ENCODE assay signal across 8 mouse cellular contexts in the genomic region with DNA sequence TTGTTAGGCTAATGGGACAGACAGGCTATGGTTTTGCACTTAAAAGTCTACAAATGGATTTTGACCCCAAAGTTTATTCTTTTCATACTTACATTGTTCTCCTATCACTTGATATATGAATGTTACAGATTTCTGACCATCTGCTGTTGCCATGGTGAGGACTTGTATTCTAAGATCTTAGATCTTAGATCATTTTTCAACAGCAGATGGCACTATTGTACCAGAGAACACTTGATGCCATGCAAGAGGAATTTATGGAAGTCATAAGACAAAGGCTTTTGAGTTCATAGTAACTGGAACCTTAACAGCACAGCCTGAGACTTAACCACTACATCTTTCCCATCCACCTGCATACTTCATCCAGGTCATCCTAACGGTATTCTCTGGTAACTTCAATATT. TPM values are rescaled to one million over a fixed set of nuclear protein-coding genes. Genes with fewer than 3 reads are reported as not detected.
DNase-seq lines count a peak whose midpoint lies in the region; ATAC-seq lines count a peak whose summit lies in the region.

No protein-coding gene starts in this region.

- no peaks in the 10 kb centered on the region for H3K27me3 ChIP-seq in forebrain, embryonic 13.5 days
- H3K27me3 ChIP-seq in forebrain, embryonic 10.5 days (ENCODE audit: poor library complexity, severe bottlenecking): no peaks in the 10 kb centered on the region
- H3K27me3 ChIP-seq in neural tube, embryonic 11.5 days (ENCODE audit: control insufficient read depth, insufficient read depth, low read length): no peaks in the 10 kb centered on the region
- H3K27me3 ChIP-seq in lung, embryonic 16.5 days (ENCODE audit: control insufficient read depth, insufficient read depth, low read depth, low read length): no peaks in the 10 kb centered on the region

- H3K4me1 ChIP-seq in forebrain, embryonic 13.5 days: peaks cover 26% of the 10 kb centered on the region
- H3K4me1 ChIP-seq in forebrain, embryonic 10.5 days: peaks cover 18% of the 10 kb centered on the region
- H3K4me1 ChIP-seq in neural tube, embryonic 11.5 days (ENCODE audit: control insufficient read depth, insufficient read depth, low read length): 0 out of 2 replicates have a peak, but pooled peaks cover 5% of the 10 kb centered on the region
- H3K4me1 ChIP-seq in lung, embryonic 16.5 days (replicated peaks; ENCODE audit: control insufficient read depth, insufficient read depth, low read length): peaks cover 15% of the 10 kb centered on the region; the same call in 1 of the 2 replicates

- H3K27ac ChIP-seq in forebrain, embryonic 13.5 days: no peak overlapping the region
- H3K27ac ChIP-seq in forebrain, embryonic 10.5 days: no peak overlapping the region
- H3K27ac ChIP-seq in neural tube, embryonic 11.5 days (ENCODE audit: low read depth, low read length): 0 out of 2 replicates have a peak overlapping the region, but pooled peaks have one; percentile 17
- no peak overlapping the region for H3K27ac ChIP-seq in lung, embryonic 16.5 days (ENCODE audit: low read length)

- no peak overlapping the region for H3K4me2 ChIP-seq in forebrain, embryonic 13.5 days
- no peak overlapping the region for H3K4me2 ChIP-seq in neural tube, embryonic 11.5 days (ENCODE audit: low read depth)
- H3K4me2 ChIP-seq in lung, embryonic 16.5 days (ENCODE audit: low read depth, low read length): no peak overlapping the region

- 71% methylated on average over 1 of the region's 1 CpGs for WGBS in forebrain, embryonic 13.5 days
- 67% methylated on average over 1 of the region's 1 CpGs for WGBS in forebrain, embryonic 10.5 days
- 52% methylated on average over 1 of the region's 1 CpGs for WGBS in neural tube, embryonic 11.5 days
- WGBS in lung, embryonic 16.5 days: 23% methylated on average over 1 of the region's 1 CpGs

- H3K36me3 ChIP-seq in forebrain, embryonic 13.5 days (ENCODE audit: poor library complexity, severe bottlenecking): peaks cover 25% of the 10 kb centered on the region
- peaks cover 43% of the 10 kb centered on the region for H3K36me3 ChIP-seq in forebrain, embryonic 10.5 days (replicated peaks)
- no peaks in the 10 kb centered on the region for H3K36me3 ChIP-seq in neural tube, embryonic 11.5 days (ENCODE audit: control insufficient read depth, insufficient read depth, low read length)
- H3K36me3 ChIP-seq in lung, embryonic 16.5 days (ENCODE audit: control insufficient read depth, insufficient read depth, low read length): peaks cover 6% of the 10 kb centered on the region

- H3K9ac ChIP-seq in forebrain, embryonic 13.5 days: no peak overlapping the region
- H3K9ac ChIP-seq in neural tube, embryonic 11.5 days (ENCODE audit: low read length): no peak overlapping the region
- no peak overlapping the region for H3K9ac ChIP-seq in lung, embryonic 16.5 days (ENCODE audit: low read length)

- ATAC-seq in forebrain, embryonic 13.5 days: 0 out of 2 replicates have a peak, but pooled peaks have one; percentile 13
- ATAC-seq in neural tube, embryonic 11.5 days (ENCODE audit: insufficient read depth, low FRiP score, low TSS enrichment): no peak
- peak; percentile 16; the same call in 1 of the 2 replicates for ATAC-seq in lung, embryonic 16.5 days (ENCODE audit: low read depth)

- no peak for DNase-seq in forebrain, embryonic 10.5 days (ENCODE audit: extremely low spot score, low spot score)
- no peak for DNase-seq in neural tube, embryonic 11.5 days (ENCODE audit: low spot score)
- DNase-seq in neural tube, embryonic 10.5 days (ENCODE audit: extremely low spot score, low spot score): no peak
- peak; percentile 90 for DNase-seq in embryo, embryonic 10.5 days (ENCODE audit: low spot score)
- peak; percentile 65 for DNase-seq in skeletal muscle tissue, adult 2 months (ENCODE audit: low read depth, low spot score)
- DNase-seq in gastrocnemius, adult 8-10 months (ENCODE audit: low spot score in 2 of 2): no peak

- no peaks in the 10 kb centered on the region for H3K9me3 ChIP-seq in forebrain, embryonic 13.5 days (replicated peaks)
- no peaks in the 10 kb centered on the region for H3K9me3 ChIP-seq in forebrain, embryonic 10.5 days
- H3K9me3 ChIP-seq in neural tube, embryonic 11.5 days (ENCODE audit: control insufficient read depth, low read length): no peaks in the 10 kb centered on the region
- H3K9me3 ChIP-seq in lung, embryonic 16.5 days (ENCODE audit: control insufficient read depth, low read length): no peaks in the 10 kb centered on the region

- H3K4me3 ChIP-seq in forebrain, embryonic 13.5 days: no peak overlapping the region
- H3K4me3 ChIP-seq in forebrain, embryonic 10.5 days: no peak overlapping the region
- no peak overlapping the region for H3K4me3 ChIP-seq in neural tube, embryonic 11.5 days (ENCODE audit: low read depth, low read length)
- no peak overlapping the region for H3K4me3 ChIP-seq in lung, embryonic 16.5 days (ENCODE audit: low read length)

RNA-seq across cellular contexts. Expression of a gene that starts 2.0 kb away (rescaled TPM):
- 13.4 and 15.6 TPM in 2 replicates for polyA plus RNA-seq in forebrain, embryonic 13.5 days (2015; fragmentation: Nextera tagmentation; extraction: Ambion mirVana)
- 23.9 TPM in 2 replicates for polyA plus RNA-seq in forebrain, embryonic 10.5 days (2016; fragmentation: Nextera tagmentation; extraction: Ambion mirVana)
- polyA plus RNA-seq in neural tube, embryonic 11.5 days (2014; fragmentation: Nextera tagmentation; extraction: Ambion mirVana): 13.7 and 15.3 TPM in 2 replicates
- polyA plus RNA-seq in lung, embryonic 16.5 days (2015; fragmentation: Nextera tagmentation; extraction: Ambion mirVana): 20.7 and 20.9 TPM in 2 replicates
- 100 to 1,000 TPM; 114 to 164 (median 126) TPM for total RNA-seq in gastrocnemius, adult 8-10 months (2022)

RNA-seq across cellular contexts. Expression of a gene that starts 33.5 kb away (rescaled TPM):
- 173 and 187 TPM in 2 replicates for polyA plus RNA-seq in forebrain, embryonic 13.5 days (2015; fragmentation: Nextera tagmentation; extraction: Ambion mirVana)
- 245 and 247 TPM in 2 replicates for polyA plus RNA-seq in forebrain, embryonic 10.5 days (2016; fragmentation: Nextera tagmentation; extraction: Ambion mirVana)
- 271 and 286 TPM in 2 replicates for polyA plus RNA-seq in neural tube, embryonic 11.5 days (2014; fragmentation: Nextera tagmentation; extraction: Ambion mirVana)
- polyA plus RNA-seq in lung, embryonic 16.5 days (2015; fragmentation: Nextera tagmentation; extraction: Ambion mirVana): 332 and 342 TPM in 2 replicates
- total RNA-seq in gastrocnemius, adult 8-10 months (2022): 100 to 1,000 TPM; 108 to 122 (median 116) TPM

RNA-seq across cellular contexts. Expression of a gene that starts 52.7 kb away (rescaled TPM):
- 1.0 and 1.4 TPM in 2 replicates for polyA plus RNA-seq in forebrain, embryonic 13.5 days (2015; fragmentation: Nextera tagmentation; extraction: Ambion mirVana)
- polyA plus RNA-seq in forebrain, embryonic 10.5 days (2016; fragmentation: Nextera tagmentation; extraction: Ambion mirVana): 1.3 and 1.7 TPM in 2 replicates
- polyA plus RNA-seq in neural tube, embryonic 11.5 days (2014; fragmentation: Nextera tagmentation; extraction: Ambion mirVana): 0.64 and 0.98 TPM in 2 replicates
- 2.5 and 2.9 TPM in 2 replicates for polyA plus RNA-seq in lung, embryonic 16.5 days (2015; fragmentation: Nextera tagmentation; extraction: Ambion mirVana)
- total RNA-seq in gastrocnemius, adult 8-10 months (2022): 1 to 10 TPM; 1.6 to 2.2 (median 1.8) TPM

RNA-seq across cellular contexts. Expression of a gene that starts 52.9 kb away (rescaled TPM):
- 69.2 and 75.7 TPM in 2 replicates for polyA plus RNA-seq in forebrain, embryonic 13.5 days (2015; fragmentation: Nextera tagmentation; extraction: Ambion mirVana)
- polyA plus RNA-seq in forebrain, embryonic 10.5 days (2016; fragmentation: Nextera tagmentation; extraction: Ambion mirVana): 50.7 and 53.4 TPM in 2 replicates
- polyA plus RNA-seq in neural tube, embryonic 11.5 days (2014; fragmentation: Nextera tagmentation; extraction: Ambion mirVana): 57.1 and 61.6 TPM in 2 replicates
- 67.5 and 70.2 TPM in 2 replicates for polyA plus RNA-seq in lung, embryonic 16.5 days (2015; fragmentation: Nextera tagmentation; extraction: Ambion mirVana)
- total RNA-seq in gastrocnemius, adult 8-10 months (2022): 10 to 100 TPM; 53.5 to 69.6 (median 58.9) TPM

Comparison
In these comparisons a context has a peak if more than half of its experiments do, and no peak if none do; other contexts are left out.
1. DNase-seq: peak in embryo, embryonic 10.5 days (single experiment) and skeletal muscle tissue, adult 2 months (single experiment); none in forebrain, embryonic 10.5 days (single experiment), neural tube, embryonic 11.5 days (single experiment), neural tube, embryonic 10.5 days (single experiment) and gastrocnemius, adult 8-10 months (0 of 2).